ENCODE assay signal across 8 mouse cellular contexts in genomic region chr8:69919010-69919409, GRCm38 (mm10). TPM values are rescaled to one million over a fixed set of nuclear protein-coding genes. Genes with fewer than 3 reads are reported as not detected.
DNase-seq lines count a peak whose midpoint lies in the region; ATAC-seq and TF ChIP-seq lines count a peak whose summit lies in the region.

No protein-coding gene starts in this region.

- no peak overlapping the region for H3K4me2 ChIP-seq in midbrain, embryonic 13.5 days (replicated peaks)

- no peaks in the 10 kb centered on the region for H3K27me3 ChIP-seq in heart, adult 2 months (ENCODE audit: control insufficient read depth, insufficient read depth, low read length)
- H3K27me3 ChIP-seq in limb, embryonic 10.5 days (ENCODE audit: low read depth, poor library complexity, severe bottlenecking), result no peaks in the 10 kb centered on the region
- H3K27me3 ChIP-seq in midbrain, embryonic 13.5 days, result no peaks in the 10 kb centered on the region
- H3K27me3 ChIP-seq in small intestine, adult 2 months (ENCODE audit: control insufficient read depth, insufficient read depth, low read length), result no peaks in the 10 kb centered on the region

- H3K9ac ChIP-seq in heart, adult 2 months (ENCODE audit: low read depth, low read length), result no peak overlapping the region
- no peak overlapping the region for H3K9ac ChIP-seq in midbrain, embryonic 13.5 days (replicated peaks)

- intact Hi-C loops in heart, adult 2 months (cut with DNase I), result loop anchor here (1.0 to 5.0 kb wide), 3 partner anchors 82 to 248 kb away; partner anchors contain the start of gene Ncan

- no peaks in the 10 kb centered on the region for H3K36me3 ChIP-seq in heart, adult 2 months (ENCODE audit: control insufficient read depth, insufficient read depth, low read length)
- peaks cover 62% of the 10 kb centered on the region for H3K36me3 ChIP-seq in limb, embryonic 10.5 days
- H3K36me3 ChIP-seq in midbrain, embryonic 13.5 days, result peaks cover 32% of the 10 kb centered on the region
- H3K36me3 ChIP-seq in small intestine, adult 2 months (ENCODE audit: control insufficient read depth, insufficient read depth, low read length), result peaks cover 29% of the 10 kb centered on the region

- peaks cover 17% of the 10 kb centered on the region for H3K4me1 ChIP-seq in heart, adult 2 months (ENCODE audit: control insufficient read depth, insufficient read depth, low read length)
- peaks cover 23% of the 10 kb centered on the region for H3K4me1 ChIP-seq in limb, embryonic 10.5 days
- peaks cover 20% of the 10 kb centered on the region for H3K4me1 ChIP-seq in midbrain, embryonic 13.5 days (replicated peaks)
- H3K4me1 ChIP-seq in small intestine, adult 2 months (ENCODE audit: control insufficient read depth, insufficient read depth, insufficient read length, low read length), result peaks cover 14% of the 10 kb centered on the region

- 0 out of 2 replicates have a peak overlapping the region, but pooled peaks have one; percentile 15 for H3K27ac ChIP-seq in heart, adult 2 months
- no peak overlapping the region for H3K27ac ChIP-seq in limb, embryonic 10.5 days
- no peak overlapping the region for H3K27ac ChIP-seq in midbrain, embryonic 13.5 days
- H3K27ac ChIP-seq in small intestine, adult 2 months (ENCODE audit: insufficient read depth, low read depth, low read length), result no peak overlapping the region

- WGBS in heart, adult 2 months, result 29% methylated on average over 1 of the region's 1 CpGs
- 72% methylated on average over 1 of the region's 1 CpGs for WGBS in limb, embryonic 10.5 days
- 71% methylated on average over 1 of the region's 1 CpGs for WGBS in midbrain, embryonic 13.5 days
- 67% methylated on average over 1 of the region's 1 CpGs for WGBS in small intestine, adult 2 months

- DNase-seq in 3134 (ENCODE audit: extremely low read depth, insufficient read length, low spot score), result peak; percentile 78
- DNase-seq in adrenal gland, adult 8-10 months, result peak; percentile 76
- DNase-seq in embryo, embryonic 9.5 days (ENCODE audit: extremely low spot score), result peak; percentile 84
- DNase-seq in heart, adult 2 months, result peak; percentile 65 to 71
- DNase-seq in kidney, adult 18-20 months, result peak; percentile 78
- DNase-seq in limb, embryonic 10.5 days (ENCODE audit: low spot score), result peak; percentile 75

- TF ChIP-seq POLR2A in heart, adult 2 months (IDR thresholded peaks at IDR 0.05; ENCODE audit: insufficient read depth, low read depth, low read length), result no peak
- no peak for TF ChIP-seq POLR2A in small intestine, adult 2 months (IDR thresholded peaks at IDR 0.05; ENCODE audit: low read depth, low read length)

- H3K4me3 ChIP-seq in heart, adult 2 months, result no peak overlapping the region
- H3K4me3 ChIP-seq in limb, embryonic 10.5 days, result no peak overlapping the region
- H3K4me3 ChIP-seq in midbrain, embryonic 13.5 days (replicated peaks), result no peak overlapping the region
- H3K4me3 ChIP-seq in small intestine, adult 2 months (ENCODE audit: low read depth, low read length), result no peak overlapping the region

- peaks cover 4% of the 10 kb centered on the region; the same call in 1 of the 2 replicates for H3K79me2 ChIP-seq in heart, adult 2 months (replicated peaks; ENCODE audit: control insufficient read depth, insufficient read depth, low read length)

- TF ChIP-seq CTCF in heart, adult 2 months (IDR thresholded peaks at IDR 0.05), result no peak; the same call in none of the 2 replicates
- TF ChIP-seq CTCF in small intestine, adult 2 months (IDR thresholded peaks at IDR 0.05; ENCODE audit: extremely low read depth, insufficient read length, insufficient replicate concordance, low read depth, low read length), result peak; percentile 50; the same call in 1 of the 2 replicates

- H3K9me3 ChIP-seq in limb, embryonic 10.5 days (replicated peaks), result no peaks in the 10 kb centered on the region
- H3K9me3 ChIP-seq in midbrain, embryonic 13.5 days, result no peaks in the 10 kb centered on the region

- ATAC-seq in midbrain, embryonic 13.5 days, result peak; percentile 49

- peak; percentile 81 for TF ChIP-seq EP300 in heart, adult 2 months (IDR thresholded peaks at IDR 0.05; ENCODE audit: insufficient read depth, low read depth, low read length)

RNA-seq across cellular contexts. Expression of gene Yjefn3, which starts 16.5 kb away (rescaled TPM):
- total RNA-seq in adrenal gland, adult 8-10 months (2022), result 1 to 10 TPM in 1 of 4 experiments, under 1 TPM in 1, not detected in 2; 0.38 to 1.3 TPM
- total RNA-seq in heart, adult 2 months (2021), result 10 to 100 TPM; 13.3 to 16.8 TPM
- 11.5 and 14.2 TPM in 2 replicates for polyA plus RNA-seq in heart, adult 2 months (2012; rRNA removed)
- 2.0 and 2.9 TPM in 2 replicates for polyA plus RNA-seq in limb, embryonic 10.5 days (2016; fragmentation: Nextera tagmentation; extraction: Ambion mirVana)
- 9.1 and 10.8 TPM in 2 replicates for polyA plus RNA-seq in midbrain, embryonic 13.5 days (2015; fragmentation: Nextera tagmentation; extraction: Ambion mirVana)
- 4.6 and 4.8 TPM in 2 replicates for polyA plus RNA-seq in small intestine, adult 2 months (2012; rRNA removed)

RNA-seq across cellular contexts. Expression of gene Ndufa13, which starts 16.7 kb away (rescaled TPM):
- 100 to 1,000 TPM; 102 to 174 (median 123) TPM for total RNA-seq in adrenal gland, adult 8-10 months (2022)
- 100 to 1,000 TPM; 417 to 492 TPM for total RNA-seq in heart, adult 2 months (2021)
- 443 and 488 TPM in 2 replicates for polyA plus RNA-seq in heart, adult 2 months (2012; rRNA removed)
- polyA plus RNA-seq in limb, embryonic 10.5 days (2016; fragmentation: Nextera tagmentation; extraction: Ambion mirVana), result 165 and 166 TPM in 2 replicates
- polyA plus RNA-seq in midbrain, embryonic 13.5 days (2015; fragmentation: Nextera tagmentation; extraction: Ambion mirVana), result 174 and 181 TPM in 2 replicates
- 88.6 and 149 TPM in 2 replicates for polyA plus RNA-seq in small intestine, adult 2 months (2012; rRNA removed)

RNA-seq across cellular contexts. Expression of gene Tssk6, which starts 17.0 kb away (rescaled TPM):
- under 1 TPM; 0.34 to 0.59 (median 0.38) TPM for total RNA-seq in adrenal gland, adult 8-10 months (2022)
- under 1 TPM; 0.16 to 0.23 TPM for total RNA-seq in heart, adult 2 months (2021)
- polyA plus RNA-seq in heart, adult 2 months (2012; rRNA removed), result 0.23 and 0.49 TPM in 2 replicates
- polyA plus RNA-seq in limb, embryonic 10.5 days (2016; fragmentation: Nextera tagmentation; extraction: Ambion mirVana), result 5.0 and 5.9 TPM in 2 replicates
- polyA plus RNA-seq in midbrain, embryonic 13.5 days (2015; fragmentation: Nextera tagmentation; extraction: Ambion mirVana), result 3.7 and 4.1 TPM in 2 replicates
- 0.98 and 1.9 TPM in 2 replicates for polyA plus RNA-seq in small intestine, adult 2 months (2012; rRNA removed)

RNA-seq across cellular contexts. Expression of gene Cilp2, which starts 31.5 kb away (rescaled TPM):
- total RNA-seq in adrenal gland, adult 8-10 months (2022), result under 1 TPM in 2 of 4 experiments, not detected in 2; 0.06 to 0.08 TPM
- 1 to 10 TPM; 1.5 to 1.9 TPM for total RNA-seq in heart, adult 2 months (2021)
- 11.2 and 16.8 TPM in 2 replicates for polyA plus RNA-seq in heart, adult 2 months (2012; rRNA removed)
- 0.40 TPM in 2 replicates for polyA plus RNA-seq in limb, embryonic 10.5 days (2016; fragmentation: Nextera tagmentation; extraction: Ambion mirVana)
- polyA plus RNA-seq in midbrain, embryonic 13.5 days (2015; fragmentation: Nextera tagmentation; extraction: Ambion mirVana), result 2.1 TPM in 2 replicates
- polyA plus RNA-seq in small intestine, adult 2 months (2012; rRNA removed), result 0.03 and 0.20 TPM in 2 replicates
